Mouse (Mus musculus): ENCODE data around the gene Ddx23.

Ddx23 gene

DNA sequence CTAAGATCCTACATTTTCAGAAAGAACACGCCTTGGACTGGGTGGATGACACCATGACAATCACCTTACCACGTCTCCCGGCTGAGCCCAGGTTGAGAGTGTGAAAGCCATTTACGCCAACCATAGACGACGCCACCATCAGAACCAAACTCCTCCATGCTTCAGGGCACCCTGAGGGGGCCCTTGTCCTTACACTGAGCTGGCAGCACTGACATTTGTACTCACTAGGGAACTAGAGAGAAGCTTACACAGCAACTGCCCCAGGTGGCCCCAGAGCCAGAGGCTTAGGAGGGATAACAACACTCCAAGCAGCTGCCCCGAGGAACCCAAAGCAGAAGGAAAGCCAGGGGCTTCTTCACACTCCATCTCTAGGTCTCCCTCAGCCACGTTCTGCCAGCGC is 56.0 kb downstream of the Ddx23 start:
- DNase-seq: peak; percentile 93

DNA sequence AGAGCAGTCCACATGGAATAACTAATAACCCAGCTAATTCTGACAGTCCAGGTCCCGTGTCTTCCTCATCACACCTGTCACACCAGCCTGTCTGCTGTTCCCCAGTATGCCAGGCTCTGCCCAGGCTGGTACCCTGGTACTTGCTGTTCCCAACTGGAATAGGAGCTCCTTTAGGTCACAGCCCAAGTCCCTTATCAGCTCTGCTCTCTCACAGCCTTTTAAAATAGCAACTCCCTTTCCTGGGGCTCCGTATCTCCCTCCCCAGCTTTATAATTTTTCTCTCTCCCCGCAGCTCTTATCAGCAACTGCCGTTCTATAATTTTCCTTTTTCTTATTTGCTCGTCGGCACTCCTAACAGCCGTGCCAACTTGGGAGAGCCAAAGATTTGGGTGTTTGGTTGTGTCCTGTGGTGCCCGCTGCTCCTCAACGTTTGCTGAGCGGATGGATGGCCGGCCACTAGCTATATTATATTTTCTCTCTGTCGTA is 56.6 kb downstream of the Ddx23 start:
- peak; percentile 98 for DNase-seq

DNA sequence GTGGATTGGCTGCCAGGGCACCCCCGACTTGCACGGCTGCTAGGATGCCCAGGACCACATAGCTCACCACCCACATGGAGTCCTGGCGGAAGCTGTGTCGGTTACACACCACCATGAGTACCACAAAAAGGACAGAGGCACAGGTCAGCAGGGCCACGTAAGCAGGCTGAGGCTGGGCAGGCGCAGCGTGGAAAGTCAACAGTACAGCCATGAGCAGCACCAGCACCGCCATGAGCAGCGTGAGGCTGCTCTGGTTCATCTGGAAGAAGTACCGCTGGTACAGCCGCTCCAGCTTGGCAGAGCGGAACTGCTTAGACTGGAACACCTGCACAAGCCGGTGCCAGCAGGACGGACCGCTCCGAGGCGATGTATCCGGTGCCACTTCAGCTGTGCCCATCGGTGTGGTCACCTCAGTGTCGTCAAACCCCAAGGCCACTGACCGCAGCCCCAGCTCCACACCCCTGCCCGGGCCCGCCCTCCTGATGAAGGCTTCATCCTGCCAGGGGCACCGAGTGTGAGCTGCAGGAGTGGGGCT is 58.6 kb downstream of the Ddx23 start:
- DNase-seq: peak; percentile 92

DNA sequence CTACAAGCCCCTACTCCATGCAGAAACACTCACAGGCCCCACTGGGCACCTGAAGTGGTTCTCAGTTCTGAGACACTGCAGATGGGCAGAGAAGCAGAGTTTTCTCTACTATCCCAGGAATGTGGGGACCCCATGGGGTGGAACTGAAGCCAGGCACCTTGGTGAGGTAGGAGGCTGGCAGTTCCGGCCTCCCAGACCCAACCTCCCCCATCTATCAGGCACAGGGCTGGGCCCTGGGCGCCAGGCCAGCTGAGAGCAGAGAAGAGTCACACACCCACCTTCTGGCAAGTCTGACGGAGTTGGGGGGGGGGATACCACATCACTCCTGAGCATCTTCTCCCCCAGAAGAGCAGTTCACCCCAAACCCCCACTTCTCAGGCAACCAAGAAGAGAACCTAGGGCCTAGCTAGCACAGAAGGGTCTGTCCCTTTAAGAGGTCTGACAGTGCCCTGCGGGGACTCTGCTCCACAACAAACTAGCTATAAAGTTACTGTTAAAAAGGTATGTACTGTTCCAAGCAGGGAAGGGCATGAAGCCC is 59.7 kb downstream of the Ddx23 start:
- DNase-seq: peak; percentile 96

DNA sequence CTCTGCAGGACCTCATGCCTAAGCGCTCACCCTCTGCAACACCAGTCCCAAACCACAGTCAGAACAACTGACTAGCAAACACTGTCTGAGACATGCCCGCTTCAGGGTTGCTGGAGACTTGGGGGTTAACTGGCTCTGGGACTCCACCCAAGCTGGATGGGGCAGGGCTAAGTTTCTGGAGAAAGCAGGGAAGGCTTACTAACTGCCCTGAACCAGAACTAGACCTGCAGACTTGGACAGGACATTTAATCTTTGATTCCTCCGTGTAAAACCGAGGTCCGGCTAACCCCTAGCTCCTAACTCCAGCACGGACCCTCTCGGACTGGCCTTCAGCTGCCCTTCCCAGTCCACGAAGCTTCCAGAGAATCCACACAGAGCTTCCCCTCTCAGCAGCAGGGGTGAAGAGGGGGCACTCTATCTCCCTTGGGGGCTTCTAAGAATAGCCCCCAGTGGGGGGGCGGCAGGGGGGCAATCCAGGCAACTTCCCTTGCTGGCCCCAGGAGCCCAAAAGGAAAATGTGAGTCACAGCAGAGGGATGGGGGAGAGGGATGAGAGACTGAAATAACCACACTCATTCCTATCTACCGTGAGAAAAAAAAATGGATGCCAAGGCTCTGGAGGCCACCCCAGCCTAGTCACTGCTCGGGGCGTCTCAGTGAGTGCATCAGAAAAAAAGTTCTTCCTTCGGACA is 60.4 kb downstream of the Ddx23 start:
- peak; percentile 99 for DNase-seq

DNA sequence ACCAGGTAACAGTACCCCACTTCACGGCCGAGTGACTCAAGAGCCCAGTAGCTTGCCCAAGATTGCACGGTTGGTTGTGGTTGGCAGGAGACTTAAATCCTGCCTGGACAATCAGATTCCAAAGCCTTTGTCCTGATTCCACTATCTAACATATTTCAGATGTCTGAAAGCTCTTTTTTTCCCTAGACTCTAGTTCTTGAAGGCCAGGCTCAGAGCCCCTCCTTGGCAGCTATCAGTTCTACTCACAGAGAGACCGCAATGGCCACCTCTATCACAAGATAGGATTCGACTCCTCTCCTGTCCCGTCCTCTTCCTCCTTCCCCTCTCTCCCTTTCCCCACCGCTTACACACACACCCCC is 60.9 kb downstream of the Ddx23 start:
- no peak for DNase-seq

DNA sequence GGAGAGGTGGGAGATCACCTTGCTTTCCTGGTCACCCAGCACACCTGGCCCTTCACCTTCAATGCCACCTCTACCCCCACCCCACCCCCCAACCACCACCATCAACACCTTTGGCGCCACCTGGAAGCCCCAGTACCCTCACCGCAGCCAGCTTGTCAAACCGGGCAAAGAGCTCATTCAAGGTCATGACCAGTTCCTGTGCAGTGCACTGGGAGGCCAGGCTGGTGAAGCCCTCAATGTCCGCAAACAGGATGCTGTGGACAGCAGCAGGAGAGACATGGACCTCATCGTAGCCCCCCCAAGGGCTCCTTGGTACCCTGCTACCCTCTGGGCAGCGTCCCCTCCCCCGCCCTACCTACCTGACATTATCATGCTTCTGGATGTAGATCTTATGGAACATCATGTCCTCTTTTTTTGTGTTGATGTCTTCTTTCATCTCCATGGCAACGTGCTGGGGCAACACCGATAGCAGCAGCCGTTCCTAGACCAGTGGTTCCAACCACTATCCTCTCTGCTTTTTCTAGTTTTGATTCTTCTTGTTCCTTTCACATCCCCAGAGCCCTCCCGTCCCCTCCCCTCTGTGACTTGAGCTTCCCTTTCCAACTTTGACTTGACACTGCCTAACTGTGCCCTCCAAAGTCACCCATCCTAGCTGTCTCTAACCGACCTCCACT is 62.5 kb downstream of the Ddx23 start:
- DNase-seq: peak; percentile 95

DNA sequence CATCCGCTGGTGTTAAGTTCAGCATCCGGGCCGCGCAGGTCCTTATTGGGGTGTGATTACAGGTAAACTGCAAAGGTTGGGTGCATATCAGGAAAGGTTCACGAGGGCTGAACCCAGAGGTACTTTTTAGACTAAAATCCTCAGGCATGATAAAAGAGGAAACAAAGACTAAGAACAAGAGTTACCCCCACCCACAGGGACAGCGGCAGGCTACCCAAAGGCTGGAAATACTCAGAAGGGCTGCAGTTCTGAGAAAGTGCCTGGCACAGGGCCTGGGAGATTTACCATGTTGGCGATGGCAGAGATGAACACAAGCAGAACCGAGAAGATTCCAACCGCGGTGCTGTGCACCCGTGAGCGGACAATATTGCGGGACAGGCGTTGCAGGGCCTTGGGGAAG is 66.1 kb downstream of the Ddx23 start:
- DNase-seq: no peak
